13 mouse cellular contexts compared by ENCODE assay signal in the genomic region with DNA sequence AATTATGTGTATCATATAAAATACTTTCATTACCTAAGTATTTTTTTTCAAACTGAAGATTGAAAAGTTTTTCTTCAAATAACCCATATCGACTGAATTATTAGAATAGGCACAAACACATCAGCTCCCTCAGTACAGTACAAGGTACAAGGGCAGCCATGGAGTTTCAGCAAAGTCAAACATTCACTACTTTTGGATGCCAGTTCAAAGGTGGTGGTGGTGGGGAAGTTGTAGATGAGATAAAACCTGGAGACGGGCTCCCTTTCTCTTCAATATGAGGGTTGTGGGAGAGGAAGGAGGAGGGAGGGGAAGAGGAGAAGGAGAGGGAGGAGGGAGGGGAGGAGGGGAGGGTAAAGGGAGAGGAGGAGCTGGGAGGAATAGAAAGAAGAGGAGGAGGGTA.
DNase-seq lines count a peak whose midpoint lies in the region; ATAC-seq and TF ChIP-seq lines count a peak whose summit lies in the region.
"Had no signal": no experiment of that assay in that cellular context is flagged by ENCODE, and none has a peak within 500 bp of the region (broad histone marks: within the 10 kb centered on the region; RNA-seq: fewer than 3 reads in every experiment).

No protein-coding gene starts in this region.

- peaks cover 14% of the 10 kb centered on the region for H3K79me2 ChIP-seq in myocyte (ENCODE audit: control insufficient read depth, insufficient read depth)

- H3K4me2 ChIP-seq in lung, embryonic 14.5 days, result no peak overlapping the region; the same call in 1 of the 2 replicates
- H3K4me2 ChIP-seq in intestine, embryonic 15.5 days (replicated peaks), result no peak overlapping the region
- 0 out of 2 replicates have a peak overlapping the region, but pooled peaks have one; percentile 8 for H3K4me2 ChIP-seq in kidney, postnatal 0 days (ENCODE audit: low read length)
- H3K4me2 ChIP-seq in myocyte (ENCODE audit: low read depth), result peak overlapping the region; percentile 41
- H3K4me2 ChIP-seq: hindbrain, embryonic 15.5 days; midbrain, embryonic 11.5 days had no signal

- WGBS in lung, embryonic 14.5 days, result 50% methylated on average over 2 of the region's 2 CpGs
- 44% methylated on average over 2 of the region's 2 CpGs for WGBS in intestine, embryonic 15.5 days
- 43% methylated on average over 2 of the region's 2 CpGs for WGBS in kidney, postnatal 0 days

- H3K4me3 ChIP-seq in lung, embryonic 14.5 days (ENCODE audit: low read depth, low read length), result no peak overlapping the region
- H3K4me3 ChIP-seq in intestine, embryonic 15.5 days (replicated peaks), result no peak overlapping the region
- no peak overlapping the region for H3K4me3 ChIP-seq in kidney, postnatal 0 days (replicated peaks; ENCODE audit: low read depth, low read length)
- no peak overlapping the region for H3K4me3 ChIP-seq in myocyte
- H3K4me3 ChIP-seq: heart, embryonic 10.5 days; hindbrain, embryonic 15.5 days had no signal

- peaks cover 5% of the 10 kb centered on the region for H3K36me3 ChIP-seq in lung, embryonic 14.5 days (ENCODE audit: insufficient read depth)
- H3K36me3 ChIP-seq in intestine, embryonic 15.5 days, result peaks cover 10% of the 10 kb centered on the region; the same call in 1 of the 2 replicates
- 0 out of 2 replicates have a peak, but pooled peaks cover 1% of the 10 kb centered on the region for H3K36me3 ChIP-seq in kidney, postnatal 0 days (ENCODE audit: insufficient read depth, low read length)
- peaks cover 14% of the 10 kb centered on the region for H3K36me3 ChIP-seq in myocyte (ENCODE audit: control insufficient read depth, insufficient read depth)

- ATAC-seq in lung, embryonic 14.5 days (ENCODE audit: insufficient read depth), result 0 out of 2 replicates have a peak, but pooled peaks have one; percentile 23
- ATAC-seq in intestine, embryonic 15.5 days, result peak; percentile 37; the same call in 1 of the 2 replicates
- ATAC-seq in kidney, postnatal 0 days (replicated peaks; ENCODE audit: low FRiP score, low read depth), result no peak
- ATAC-seq: CD4-positive, CD25-positive, alpha-beta regulatory T cell, adult 4 months; Patski had no signal

- H3K27ac ChIP-seq in lung, embryonic 14.5 days (ENCODE audit: low read depth), result peak overlapping the region; percentile 15
- H3K27ac ChIP-seq in intestine, embryonic 15.5 days, result no peak overlapping the region
- H3K27ac ChIP-seq in kidney, postnatal 0 days, result peak overlapping the region; percentile 51
- H3K27ac ChIP-seq: hindbrain, embryonic 15.5 days; liver, embryonic 14.5 days had no signal

- no peak for TF ChIP-seq CTCF in lung, embryonic 14.5 days (IDR thresholded peaks at IDR 0.05; ENCODE audit: low read depth)
- TF ChIP-seq CTCF in kidney, postnatal 0 days (IDR thresholded peaks at IDR 0.05; ENCODE audit: low read depth), result no peak

- no peak for TF ChIP-seq POLR2A in myocyte (IDR thresholded peaks at IDR 0.05; ENCODE audit: insufficient read length, low read depth)

- no peaks in the 10 kb centered on the region for H3K9me3 ChIP-seq in lung, embryonic 14.5 days (ENCODE audit: low read depth, low read length)
- H3K9me3 ChIP-seq in intestine, embryonic 15.5 days, result no peaks in the 10 kb centered on the region
- 0 out of 2 replicates have a peak, but pooled peaks cover 2% of the 10 kb centered on the region for H3K9me3 ChIP-seq in kidney, postnatal 0 days (replicated peaks; ENCODE audit: low read length)
- H3K9me3 ChIP-seq: heart, embryonic 10.5 days; hindbrain, embryonic 15.5 days had no signal

- no peak overlapping the region for H3K9ac ChIP-seq in lung, embryonic 14.5 days
- no peak overlapping the region for H3K9ac ChIP-seq in intestine, embryonic 15.5 days
- H3K9ac ChIP-seq in kidney, postnatal 0 days (ENCODE audit: low read depth, low read length), result no peak overlapping the region
- H3K9ac ChIP-seq: hindbrain, embryonic 15.5 days; liver, embryonic 14.5 days had no signal

- H3K27me3 ChIP-seq in lung, embryonic 14.5 days (ENCODE audit: insufficient read depth, low read length), result no peaks in the 10 kb centered on the region
- H3K27me3 ChIP-seq in intestine, embryonic 15.5 days (replicated peaks), result no peaks in the 10 kb centered on the region
- H3K27me3 ChIP-seq in kidney, postnatal 0 days (ENCODE audit: insufficient read depth, low read length), result no peaks in the 10 kb centered on the region
- H3K27me3 ChIP-seq in myocyte (ENCODE audit: control insufficient read depth, insufficient read depth, insufficient read length), result no peaks in the 10 kb centered on the region
- H3K27me3 ChIP-seq: hindbrain, embryonic 15.5 days; Patski had no signal

- no peak overlapping the region for H3ac ChIP-seq in myocyte (ENCODE audit: control insufficient read depth, insufficient read length)

- DNase-seq in lung, embryonic 14.5 days, result no peak
- DNase-seq in lung, postnatal 10 days, result no peak
- DNase-seq in kidney, postnatal 0 days (ENCODE audit: low spot score), result no peak
- DNase-seq in layer of hippocampus, postnatal 10 days (ENCODE audit: low spot score in 2 of 2), result no peak
- no peak for DNase-seq in retina, embryonic 14.5 days (ENCODE audit: low spot score)

- H3K4me1 ChIP-seq in lung, embryonic 14.5 days (ENCODE audit: insufficient read depth), result 0 out of 2 replicates have a peak, but pooled peaks cover 3% of the 10 kb centered on the region
- H3K4me1 ChIP-seq in intestine, embryonic 15.5 days (replicated peaks), result peaks cover 27% of the 10 kb centered on the region
- H3K4me1 ChIP-seq in kidney, postnatal 0 days (replicated peaks; ENCODE audit: insufficient read depth, low read length), result peaks cover 4% of the 10 kb centered on the region

TF ChIP-seq in myocyte, 11 proteins besides CTCF, POLR2A, EP300 and RAD21:
- TF ChIP-seq SRF (IDR thresholded peaks at IDR 0.05; ENCODE audit: control insufficient read depth, insufficient read length, low read depth) (no peak), MYOD1 (IDR thresholded peaks at IDR 0.05; ENCODE audit: control insufficient read depth in 1 of 3, insufficient read length in 2 of 3, low read depth in 2 of 3) (no peak), POLR2AphosphoS2 (IDR thresholded peaks at IDR 0.05; ENCODE audit: insufficient read length, low read depth) (no peak), REST (IDR thresholded peaks at IDR 0.05; ENCODE audit: insufficient read depth, insufficient read length) (no peak), TCF12 (IDR thresholded peaks at IDR 0.05; ENCODE audit: insufficient read depth, poor library complexity, severe bottlenecking) (no peak), CEBPB (IDR thresholded peaks at IDR 0.05; ENCODE audit: insufficient read depth, poor library complexity, severe bottlenecking) (no peak), E2F4 (IDR thresholded peaks at IDR 0.05; ENCODE audit: insufficient read depth) (no peak), MAX (IDR thresholded peaks at IDR 0.05; ENCODE audit: low read depth) (no peak), TCF3 (IDR thresholded peaks at IDR 0.05; ENCODE audit: insufficient read length, low read depth) (no peak), MYOG (IDR thresholded peaks at IDR 0.05; ENCODE audit: control insufficient read depth in 1 of 3, insufficient read depth in 1 of 3, insufficient read length in 2 of 3, low read depth in 2 of 3) (no peak), USF1 (IDR thresholded peaks at IDR 0.05; ENCODE audit: low read depth) (no peak)
TF ChIP-seq in myocyte: peak in this region for 0.

Comparison
In these comparisons a context has a peak if more than half of its experiments do, and no peak if none do; other contexts are left out.
1. H3K4me2 ChIP-seq: peak in kidney, postnatal 0 days (single experiment) and myocyte (single experiment); none in lung, embryonic 14.5 days (single experiment) and intestine, embryonic 15.5 days (single experiment).